Mouse (Mus musculus) gastrocnemius, adult 2 months (tissue): ENCODE data around the gene Swt1. TPM values are rescaled to one million over a fixed set of nuclear protein-coding genes. Genes with fewer than 3 reads are reported as not detected.

Source experiments
- DNase-seq: peaks from one replicate; pipeline ENCODE4 v3.0.0; 2022
- H3K27ac ChIP-seq: fragments of 200-600 bp; 2 replicates; pipeline ENCODE4 v1.8.1; 2022; ENCODE audit warnings: mild to moderate bottlenecking
- H3K4me3 ChIP-seq: fragments of 200-600 bp; 2 replicates; pipeline ENCODE4 v1.8.1; 2022; ENCODE audit warnings: mild to moderate bottlenecking, moderate library complexity
- CTCF ChIP-seq: fragments of 200-600 bp; IDR thresholded peaks from 2 replicates; pipeline ENCODE4 v1.8.1; 2022; ENCODE audit warnings: antibody characterized with exemption, mild to moderate bottlenecking, moderate library complexity
- intact Hi-C: fragments of 180-260 bp; cut with DNase I; formaldehyde crosslinking; loops from one replicate; pipeline ENCODE4 v1.15.1; 2025
- microRNA-seq: library from miRNA; unstranded; fragments of <30 nt; microRNA quantifications from one replicate; pipeline ENCODE4 v1.2.0, GENCODE M21; 2021
- total RNA-seq, 2 experiments: library from RNA; stranded (reverse); gene quantifications; 2 replicates each; pipeline ENCODE4 v1.2.3; 2021

Gene Swt1
- total RNA-seq, 2 experiments from 2014 or later, result 7.1 to 12.0 TPM

- no peak for DNase-seq
- intact Hi-C loops, result no loop called here
- Histone ChIP-seq H3K27ac (peak overlapping the region; percentile 12), H3K4me3 (no peak overlapping the region)
- no peak for TF ChIP-seq CTCF
These were observed 90.0 kb downstream of the Swt1 start for GRCm38 (mm10) chr1:151338234-151338633.

GRCm38 (mm10) chr1:151332819-151333218 is 95.4 kb downstream of the Swt1 start:
- Histone ChIP-seq H3K27ac (no peak overlapping the region), H3K4me3 (no peak overlapping the region)
- DNase-seq, result no peak
- TF ChIP-seq CTCF, result no peak
- intact Hi-C loops, result no loop called here

DNA sequence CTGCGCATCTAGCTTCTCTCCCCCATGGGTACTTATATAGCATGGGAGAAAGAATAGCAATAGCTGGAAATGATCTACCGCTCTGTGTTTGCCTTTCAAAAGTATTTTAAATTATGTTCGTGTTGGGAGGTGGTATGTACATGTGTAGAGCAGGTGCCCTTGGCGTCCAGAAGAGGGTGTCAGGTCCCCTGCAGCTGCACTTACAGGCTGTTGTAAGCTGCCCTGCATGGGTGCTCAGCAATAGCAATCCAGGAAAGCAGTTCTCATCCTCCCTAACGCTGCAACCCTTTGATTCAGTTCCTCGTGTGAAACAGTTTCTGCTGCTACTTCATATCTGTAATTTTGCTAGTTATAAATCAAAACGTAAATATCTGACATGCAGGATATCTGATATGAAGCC is 98.7 kb downstream of the Swt1 start:
- no peak for DNase-seq
- intact Hi-C loops, result no loop called here
- no peak overlapping the region for H3K4me3 ChIP-seq
- TF ChIP-seq CTCF, result no peak
- H3K27ac ChIP-seq, result no peak overlapping the region

- intact Hi-C loops, result no loop called here
- Histone ChIP-seq H3K4me3 (no peak overlapping the region), H3K27ac (no peak overlapping the region)
- no peak for DNase-seq
- TF ChIP-seq CTCF, result no peak
These were observed 99.7 kb downstream of the Swt1 start for GRCm38 (mm10) chr1:151328341-151329097.

GRCm38 (mm10) chr1:151325328-151325727 is 102.9 kb downstream of the Swt1 start:
- no peak overlapping the region for H3K27ac ChIP-seq
- no peak for DNase-seq
- intact Hi-C loops, result no loop called here
- H3K4me3 ChIP-seq, result no peak overlapping the region
- no peak for TF ChIP-seq CTCF

DNA sequence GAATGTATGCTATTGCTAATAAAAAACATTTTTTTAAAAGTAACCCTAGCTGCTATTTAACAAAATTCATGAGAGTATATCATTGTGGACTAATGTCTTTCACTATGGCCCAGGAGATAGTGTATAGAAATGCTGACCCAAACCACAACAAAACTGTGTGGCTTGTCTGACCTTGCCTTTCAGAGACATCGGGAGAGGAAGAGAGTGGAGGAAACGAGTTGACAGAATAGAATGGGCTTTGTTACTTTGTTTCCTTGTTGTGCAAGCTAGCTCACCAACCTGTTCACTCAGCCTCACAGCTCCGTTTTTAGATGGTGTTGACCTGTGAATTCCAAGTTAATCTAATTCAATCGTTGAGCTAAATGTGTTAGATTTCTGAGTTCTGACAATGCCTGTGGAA is 107.8 kb downstream of the Swt1 start:
- H3K27ac ChIP-seq, result no peak overlapping the region
- intact Hi-C loops, result no loop called here
- no peak for DNase-seq
- no peak for TF ChIP-seq CTCF
- H3K4me3 ChIP-seq, result no peak overlapping the region

GRCm38 (mm10) chr1:151319267-151319666 is 109.0 kb downstream of the Swt1 start:
- no peak overlapping the region for H3K27ac ChIP-seq
- no peak for TF ChIP-seq CTCF
- intact Hi-C loops, result no loop called here
- no peak for DNase-seq
- H3K4me3 ChIP-seq, result no peak overlapping the region

Small RNA genes within 50 kb of the gene (microRNA-seq; reads per million reads assigned to microRNA genes)
- not detected for gene Mir7682

Other genes starting within 250 kb of the Swt1 start
- not detected for gene Gm47985, start 245.9 kb downstream of the Swt1 start, total RNA-seq
- under 1 TPM in 1 of 2 experiments, not detected in 1; 0.28 TPM for gene Gm8947, start 236.1 kb downstream of the Swt1 start, total RNA-seq
- gene Gm47995, start 230.0 kb downstream of the Swt1 start, total RNA-seq, result not detected
- gene 3110040M04Rik, start 224.3 kb downstream of the Swt1 start, total RNA-seq, result under 1 TPM; 0.43 to 0.59 TPM
- under 1 TPM in 1 of 2 experiments, not detected in 1; 0.28 TPM for gene Gm47996, start 218.3 kb downstream of the Swt1 start, total RNA-seq
- gene Ivns1abp, start 84.0 kb downstream of the Swt1 start, total RNA-seq, result 100 to 1,000 TPM; 124 to 159 TPM
- 10 to 100 TPM; 15.3 to 18.7 TPM for gene Trmt1l, start 87 bp upstream of the Swt1 start, total RNA-seq
- gene Rnf2, start 72.5 kb upstream of the Swt1 start, total RNA-seq, result 10 to 100 TPM; 16.0 to 19.2 TPM
- gene Fam129a, start 142.7 kb upstream of the Swt1 start, total RNA-seq, result 10 to 100 TPM in 1 of 2 experiments, 1 to 10 TPM in 1; 7.9 to 10.2 TPM